Mouse (Mus musculus) megakaryocyte, embryonic 14.5 days (primary cell): ENCODE data around the gene Cd180.

Experiments used
- FLI1 ChIP-seq: IDR thresholded peaks from 2 replicates; pipeline ENCODE4 v1.6.1; 2012; ENCODE audit warnings: low read length, inconsistent platforms, mixed read lengths
- GATA1 ChIP-seq: IDR thresholded peaks from 3 replicates; pipeline ENCODE4 v1.6.1; 2012; ENCODE audit warnings: mixed read lengths, low read length, inconsistent platforms, borderline replicate concordance

GRCm38 (mm10) chr13:102690184-102690583, 3.2 kb upstream of the Cd180 start:
- TF ChIP-seq GATA1 (no peak), FLI1 (no peak)
